Mouse (Mus musculus) spleen, adult 18-20 months (tissue): ENCODE data around the gene Hdac5.
"Not testable (repeated sequence)": the region's sequence is repeated elsewhere in the genome, so short reads cannot be mapped to it uniquely, and the experiment has no call there.

Source experiments
- DNase-seq, 2 experiments: peaks; one replicate each; pipeline ENCODE4 v3.0.0; 2022; ENCODE audit warnings: mixed read lengths in 2 of 2

The Hdac5 gene

GRCm38 (mm10) chr11:102167539-102167938 lies 62.4 kb downstream of the Hdac5 start:
- no peak for DNase-seq

GRCm38 (mm10) chr11:102165971-102166722 lies 63.8 kb downstream of the Hdac5 start:
- no peak for DNase-seq

GRCm38 (mm10) chr11:102159781-102160180 lies 70.2 kb downstream of the Hdac5 start:
- no peak for DNase-seq

- DNase-seq = not testable (repeated sequence)
Measured at GRCm38 (mm10) chr11:102158024-102158423, 71.9 kb downstream of the Hdac5 start.

- DNase-seq = no peak
Measured at GRCm38 (mm10) chr11:102156786-102157089, 73.2 kb downstream of the Hdac5 start.

- peak; percentile 66 to 80 for DNase-seq
Measured at GRCm38 (mm10) chr11:102156039-102156785, 73.8 kb downstream of the Hdac5 start, which contains the start of gene Tmem101. Gene Tmem101 (minus strand): TSS chr11:102156404.

- no peak for DNase-seq
Measured at GRCm38 (mm10) chr11:102147213-102147989, 82.6 kb downstream of the Hdac5 start.

- DNase-seq = no peak
Measured at GRCm38 (mm10) chr11:102146531-102146930, 83.4 kb downstream of the Hdac5 start.

- no peak for DNase-seq
Measured at GRCm38 (mm10) chr11:102146005-102146404, 84.0 kb downstream of the Hdac5 start.

- no peak for DNase-seq
Measured at GRCm38 (mm10) chr11:102145471-102146001, 84.4 kb downstream of the Hdac5 start, which contains the start of gene Nags. Gene Nags (plus strand): TSS chr11:102145513.

GRCm38 (mm10) chr11:102144957-102145470 lies 85.0 kb downstream of the Hdac5 start:
- no peak for DNase-seq
